Mouse (Mus musculus) ovary, adult 18-20 months (tissue): ENCODE data around the gene Sugt1.
A peak's percentile ranks its signal among the peaks of the same experiment; 100 is the strongest.

Experiments
- DNase-seq: peaks from one replicate; pipeline ENCODE4 v3.0.0; 2022; ENCODE audit warnings: low spot score, mixed read lengths

Gene Sugt1

GRCm38 (mm10) chr14:79607352-79607751 is 19.9 kb downstream of the Sugt1 start:
- DNase-seq, result no peak

- no peak for DNase-seq
Measured at GRCm38 (mm10) chr14:79608286-79608685, 20.8 kb downstream of the Sugt1 start.

GRCm38 (mm10) chr14:79617121-79617828 is 29.8 kb downstream of the Sugt1 start:
- no peak for DNase-seq

- no peak for DNase-seq
Measured at GRCm38 (mm10) chr14:79619802-79620201, 32.3 kb downstream of the Sugt1 start.

GRCm38 (mm10) chr14:79621143-79621542 is 33.7 kb downstream of the Sugt1 start:
- DNase-seq, result no peak

- no peak for DNase-seq
Measured at GRCm38 (mm10) chr14:79632330-79632729, 44.8 kb downstream of the Sugt1 start.

- DNase-seq, result peak; percentile 37
Measured at GRCm38 (mm10) chr14:79633196-79633595, 45.7 kb downstream of the Sugt1 start.

- no peak for DNase-seq
Measured at GRCm38 (mm10) chr14:79636814-79637213, 49.3 kb downstream of the Sugt1 start.

- no peak for DNase-seq
Measured at GRCm38 (mm10) chr14:79642063-79642462, 54.6 kb downstream of the Sugt1 start.

- DNase-seq, result no peak
Measured at GRCm38 (mm10) chr14:79645378-79645777, 57.9 kb downstream of the Sugt1 start.

- DNase-seq, result no peak
Measured at GRCm38 (mm10) chr14:79649680-79650079, 62.2 kb downstream of the Sugt1 start.

GRCm38 (mm10) chr14:79652654-79653053 is 65.2 kb downstream of the Sugt1 start:
- no peak for DNase-seq

GRCm38 (mm10) chr14:79658286-79658685 is 70.8 kb downstream of the Sugt1 start:
- DNase-seq, result no peak

GRCm38 (mm10) chr14:79658748-79659508 is 71.4 kb downstream of the Sugt1 start:
- DNase-seq, result no peak

- DNase-seq, result no peak
Measured at GRCm38 (mm10) chr14:79660467-79660866, 73.0 kb downstream of the Sugt1 start.

- peak; percentile 61 for DNase-seq
Measured at GRCm38 (mm10) chr14:79661005-79661917, 73.8 kb downstream of the Sugt1 start.

- DNase-seq, result no peak
Measured at GRCm38 (mm10) chr14:79662001-79662400, 74.5 kb downstream of the Sugt1 start, which contains the start of gene Cnmd. Cnmd (minus strand) TSS chr14:79662170.

GRCm38 (mm10) chr14:79671008-79671407 is 83.5 kb downstream of the Sugt1 start:
- DNase-seq, result no peak

GRCm38 (mm10) chr14:79672567-79672966 is 85.1 kb downstream of the Sugt1 start:
- no peak for DNase-seq

- DNase-seq, result no peak
Measured at GRCm38 (mm10) chr14:79673083-79674013, 85.9 kb downstream of the Sugt1 start.

GRCm38 (mm10) chr14:79677108-79677753 is 89.7 kb downstream of the Sugt1 start:
- no peak for DNase-seq
